Mouse (Mus musculus) thymus, adult 2 months (tissue): ENCODE results near the gene Pde1b.

Experiments
- CTCF ChIP-seq: fragments of 200-500 bp; IDR thresholded peaks from 2 replicates; pipeline ENCODE4 v1.5.1; 2012; ENCODE audit warnings: mild to moderate bottlenecking, control low read depth, low read length, moderate library complexity, borderline replicate concordance; ENCODE audit not compliant: control insufficient read depth, poor library complexity, insufficient read depth; ENCODE audit errors: extremely low read depth
- POLR2A ChIP-seq: fragments of 200-500 bp; IDR thresholded peaks from 2 replicates; pipeline ENCODE4 v1.6.1; 2012; ENCODE audit warnings: mild to moderate bottlenecking, low read length, control low read depth, moderate library complexity; ENCODE audit not compliant: control insufficient read depth, poor library complexity, insufficient read depth; ENCODE audit errors: extremely low read depth

- TF ChIP-seq CTCF (no peak), POLR2A (no peak)
Observed at GRCm38 (mm10) chr15:103473769-103474168, 29.1 kb upstream of the Pde1b start.
